Mouse (Mus musculus) cerebellum, adult 2 months (tissue): ENCODE data around the gene Crcp. TPM values are rescaled to one million over a fixed set of nuclear protein-coding genes. Genes with fewer than 3 reads are reported as not detected.

Experiments used
- DNase-seq, 2 experiments: peaks; one replicate each; pipeline ENCODE4 v3.0.0; 2021
- H3K27ac ChIP-seq: fragments of 200-500 bp; 2 replicates; pipeline ENCODE4 v1.5.1; 2012; ENCODE audit warnings: low read length, control low read depth, inconsistent platforms; ENCODE audit not compliant: insufficient read depth
- H3K27me3 ChIP-seq: fragments of 200-500 bp; 2 replicates; pipeline ENCODE4 v1.6.1; 2012; ENCODE audit warnings: inconsistent platforms, mild to moderate bottlenecking, low read length, moderate library complexity; ENCODE audit not compliant: control insufficient read depth, insufficient read depth
- H3K4me1 ChIP-seq: fragments of 200-500 bp; 2 replicates; pipeline ENCODE4 v1.6.1; 2011; ENCODE audit warnings: low read length; ENCODE audit not compliant: control insufficient read depth, insufficient read depth
- H3K4me3 ChIP-seq: fragments of 200-500 bp; replicated peaks from 2 replicates; pipeline ENCODE3; 2011; ENCODE audit warnings: mild to moderate bottlenecking, low read depth, low read length, control low read depth; ENCODE audit not compliant: insufficient read depth
- CTCF ChIP-seq: fragments of 200-500 bp; IDR thresholded peaks from 2 replicates; pipeline ENCODE4 v1.5.1; 2011; ENCODE audit warnings: low read depth, mild to moderate bottlenecking, control low read depth, low read length, moderate library complexity, borderline replicate concordance; ENCODE audit not compliant: insufficient read depth
- POLR2A ChIP-seq: fragments of 200-500 bp; IDR thresholded peaks from 2 replicates; pipeline ENCODE4 v1.6.1; 2011; ENCODE audit warnings: low read length, control low read depth, borderline replicate concordance; ENCODE audit not compliant: insufficient read depth
- WGBS: fragments of 180-500 bp; shearing (Covaris S2); methylation state at CpG from one replicate; pipeline ENCODE4 v1.1.7; 2018; 5-methylcytosine and 5-hydroxymethylcytosine counted together
- polyA plus RNA-seq: library from polyadenylated mRNA; depleted of rRNA; stranded (reverse); fragments of >200 nt; gene quantifications from 2 replicates; pipeline ENCODE4 v1.2.3, GENCODE M21; 2012

Crcp gene
- polyA plus RNA-seq, 1 experiment = 38.9 TPM

DNA sequence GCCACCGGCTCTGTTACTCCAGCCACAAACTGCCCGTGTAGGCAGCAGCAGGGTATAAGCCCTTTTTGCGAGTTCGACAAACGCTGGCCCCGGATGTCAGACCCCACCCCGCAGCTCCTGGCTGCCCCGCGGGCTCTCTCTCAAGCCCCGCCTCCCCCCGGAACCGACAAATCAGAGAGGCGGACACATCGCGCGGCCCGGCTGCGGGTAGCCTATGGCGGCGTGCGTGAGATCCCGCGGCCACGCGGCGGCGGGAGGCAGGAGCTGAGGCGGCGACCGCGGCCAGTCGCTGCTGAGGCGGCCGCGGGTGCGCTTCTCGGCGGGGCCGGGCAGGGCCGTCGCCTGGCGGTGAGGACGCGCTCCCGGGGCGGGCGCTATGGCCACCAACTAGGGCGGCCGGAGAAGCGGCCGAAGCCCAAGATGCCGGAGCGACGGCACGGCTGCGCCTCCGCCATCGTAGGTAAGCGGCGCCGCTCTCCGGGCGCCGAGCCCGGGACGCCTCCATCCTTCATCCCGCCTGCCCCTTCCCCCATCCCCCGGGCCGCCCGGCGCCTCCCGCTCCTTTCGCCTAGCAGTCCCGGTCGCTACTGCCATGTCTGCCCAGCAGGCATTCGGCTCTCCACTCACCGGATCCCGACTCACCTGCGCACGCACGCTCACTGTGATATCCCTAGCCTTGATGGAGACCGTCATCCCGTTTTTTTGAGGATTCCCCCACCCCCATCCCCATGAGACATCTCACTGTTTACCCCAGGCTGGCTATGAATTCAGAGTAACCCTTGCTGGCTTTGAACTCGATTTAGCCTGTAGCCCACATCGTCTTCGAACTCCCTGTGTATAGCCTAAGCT is 50.3 kb downstream of the Crcp start:
- TF ChIP-seq POLR2A = peak; percentile 84
- TF ChIP-seq CTCF = no peak
- Histone ChIP-seq H3K4me1 (peaks cover 13% of the 10 kb centered on the region), H3K27me3 (no peaks in the 10 kb centered on the region), H3K4me3 (peak overlapping the region; percentile 99), H3K27ac (peak overlapping the region; percentile 63)
- DNase-seq = peak; percentile 95 to 98
- WGBS = under 1% methylated on average over 84 of the region's 86 CpGs

DNA sequence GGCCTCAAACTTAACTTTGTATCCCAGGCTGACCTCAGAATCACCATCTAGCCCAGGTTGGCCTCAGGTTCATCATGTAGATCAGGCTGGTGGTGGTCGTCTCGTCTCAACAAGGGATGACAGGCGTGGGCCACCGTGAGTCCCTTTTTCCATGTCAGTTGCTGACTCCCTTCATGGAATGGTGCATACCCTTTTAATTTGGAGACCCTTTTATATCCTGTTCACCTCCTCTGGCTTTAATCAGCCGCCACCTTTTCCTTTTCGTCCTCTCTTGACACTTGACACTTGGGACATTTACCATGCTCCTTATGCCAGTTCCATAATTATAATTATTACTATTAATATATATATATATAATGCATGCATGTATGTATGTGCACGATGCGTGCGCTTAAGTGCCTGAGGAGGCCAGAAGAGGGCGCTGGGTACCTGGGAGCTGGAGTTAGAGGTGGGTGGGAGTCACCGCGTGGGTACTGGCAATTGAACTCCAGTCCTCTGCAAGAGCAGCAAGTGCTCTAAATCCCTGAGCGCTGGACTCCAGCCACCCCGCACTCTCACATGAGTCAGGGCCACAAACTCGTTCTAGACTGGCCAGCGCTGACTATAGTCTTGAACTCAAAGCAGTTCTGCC is 51.1 kb downstream of the Crcp start:
- 69% methylated on average over 16 of the region's 16 CpGs for WGBS
- no peaks in the 10 kb centered on the region for H3K27me3 ChIP-seq
- 0 out of 2 replicates have a peak overlapping the region, but pooled peaks have one; percentile 63 for H3K27ac ChIP-seq
- TF ChIP-seq CTCF = peak; percentile 17; the same call in 1 of the 2 replicates
- TF ChIP-seq POLR2A = no peak
- peaks cover 7% of the 10 kb centered on the region for H3K4me1 ChIP-seq
- peak overlapping the region; percentile 99 for H3K4me3 ChIP-seq
- no peak for DNase-seq

DNA sequence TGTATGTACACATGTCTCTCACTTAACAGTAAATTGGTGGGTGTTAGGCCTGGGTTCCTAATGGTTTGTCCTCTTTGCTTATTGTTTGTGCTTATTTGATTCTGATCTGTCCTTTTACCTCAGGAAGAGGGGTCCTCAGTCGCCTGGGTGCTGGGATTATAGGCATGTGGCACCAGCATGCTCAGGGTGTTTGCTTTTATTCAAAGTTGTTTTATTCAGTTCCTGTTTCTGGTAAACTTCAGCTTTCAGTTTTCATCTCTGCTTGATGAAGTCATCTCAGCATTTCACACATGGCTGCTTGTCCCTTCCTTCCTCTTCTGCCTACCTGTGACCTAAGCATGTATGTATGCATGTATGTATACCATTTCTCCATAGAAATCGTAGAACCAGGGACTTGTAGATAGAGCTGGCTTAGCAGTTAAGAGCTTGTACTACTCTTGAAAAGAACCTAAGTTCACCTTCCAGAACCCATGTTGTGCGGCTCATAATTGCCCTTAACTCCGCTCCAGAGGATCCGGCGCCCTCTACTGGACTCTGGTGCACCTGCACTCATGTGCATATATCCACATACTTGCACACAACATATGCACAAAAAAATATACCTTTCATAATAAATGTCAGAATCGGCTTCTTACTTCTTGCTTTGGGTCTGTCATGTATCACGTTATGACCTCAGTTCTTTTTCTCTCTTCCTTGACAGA is 52.2 kb downstream of the Crcp start:
- peaks cover 6% of the 10 kb centered on the region for H3K4me1 ChIP-seq
- H3K27me3 ChIP-seq = no peaks in the 10 kb centered on the region
- H3K4me3 ChIP-seq = no peak overlapping the region
- no peak for DNase-seq
- peak; percentile 30; the same call in 1 of the 2 replicates for TF ChIP-seq CTCF
- no peak for TF ChIP-seq POLR2A
- WGBS = 95% methylated on average over 8 of the region's 8 CpGs
- no peak overlapping the region for H3K27ac ChIP-seq

DNA sequence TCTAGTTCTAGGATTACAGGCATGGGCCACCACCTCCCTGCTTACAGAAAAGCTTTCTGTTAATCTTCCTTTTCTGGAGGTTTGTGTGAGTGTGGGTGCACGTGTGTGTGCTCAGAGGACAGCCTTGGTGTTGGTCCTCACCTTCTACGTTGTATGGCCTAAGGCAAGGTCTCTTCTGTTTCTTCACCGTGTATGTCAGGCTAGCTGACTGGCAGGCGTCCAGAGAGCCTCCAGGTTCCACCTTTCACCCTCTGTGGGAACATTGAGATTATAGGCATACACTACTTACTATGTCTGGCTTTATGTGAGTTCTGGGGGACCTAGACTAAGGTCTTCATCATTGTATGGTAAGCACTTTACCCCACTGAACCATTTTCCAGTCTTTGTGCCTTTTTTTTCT is 53.3 kb downstream of the Crcp start:
- no peaks in the 10 kb centered on the region for H3K27me3 ChIP-seq
- no peak overlapping the region for H3K27ac ChIP-seq
- no peak for DNase-seq
- TF ChIP-seq CTCF = no peak
- TF ChIP-seq POLR2A = no peak
- 59% methylated on average over 4 of the region's 4 CpGs for WGBS
- peaks cover 4% of the 10 kb centered on the region for H3K4me1 ChIP-seq
- H3K4me3 ChIP-seq = no peak overlapping the region

DNA sequence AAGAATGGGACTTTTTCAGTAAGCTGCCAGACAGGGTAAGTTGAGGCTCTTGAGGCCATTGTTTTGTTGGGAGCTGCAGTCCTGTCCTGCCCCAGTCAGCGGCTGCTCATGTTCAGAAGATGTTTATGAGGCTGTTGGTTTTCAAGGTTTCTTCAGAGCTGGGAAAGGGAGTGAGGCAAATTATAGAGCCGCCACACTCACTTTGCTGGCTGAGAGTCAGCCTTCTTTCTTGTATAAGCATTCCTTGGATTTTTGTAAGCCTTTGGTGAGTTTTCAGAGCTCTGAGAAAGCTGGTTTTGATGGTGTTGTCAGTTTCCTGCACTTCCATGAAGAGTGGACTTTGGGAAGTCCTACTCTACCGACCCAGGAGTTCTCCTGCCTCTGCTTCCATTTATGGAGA is 55.2 kb downstream of the Crcp start:
- no peak for DNase-seq
- WGBS = 91% methylated on average over 3 of the region's 3 CpGs
- H3K4me1 ChIP-seq = peaks cover 4% of the 10 kb centered on the region
- no peak overlapping the region for H3K4me3 ChIP-seq
- no peaks in the 10 kb centered on the region for H3K27me3 ChIP-seq
- no peak for TF ChIP-seq POLR2A
- TF ChIP-seq CTCF = no peak
- no peak overlapping the region for H3K27ac ChIP-seq

DNA sequence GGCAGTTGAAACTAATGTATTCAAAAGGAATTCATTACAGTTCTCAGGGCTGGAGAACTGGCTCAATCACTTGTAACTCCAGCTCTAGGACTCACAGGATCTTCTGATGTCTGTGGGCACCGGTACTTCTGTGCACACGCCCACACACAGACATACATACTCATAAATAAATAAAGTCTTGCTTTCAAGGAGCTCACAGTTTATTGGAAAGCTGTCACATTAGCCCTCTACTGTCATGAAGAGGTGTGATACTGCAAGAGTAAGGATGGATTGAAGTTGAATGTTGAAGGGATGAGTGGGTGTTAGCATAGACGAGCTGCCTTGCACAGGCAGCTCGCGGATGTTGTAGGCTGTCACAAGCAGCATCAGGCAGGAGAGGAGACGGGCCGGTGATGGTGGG is 58.9 kb downstream of the Crcp start:
- Histone ChIP-seq H3K27ac (no peak overlapping the region), H3K4me1 (peaks cover 8% of the 10 kb centered on the region), H3K27me3 (no peaks in the 10 kb centered on the region), H3K4me3 (no peak overlapping the region)
- TF ChIP-seq POLR2A = no peak
- WGBS = 83% methylated on average over 7 of the region's 7 CpGs
- DNase-seq = no peak

DNA sequence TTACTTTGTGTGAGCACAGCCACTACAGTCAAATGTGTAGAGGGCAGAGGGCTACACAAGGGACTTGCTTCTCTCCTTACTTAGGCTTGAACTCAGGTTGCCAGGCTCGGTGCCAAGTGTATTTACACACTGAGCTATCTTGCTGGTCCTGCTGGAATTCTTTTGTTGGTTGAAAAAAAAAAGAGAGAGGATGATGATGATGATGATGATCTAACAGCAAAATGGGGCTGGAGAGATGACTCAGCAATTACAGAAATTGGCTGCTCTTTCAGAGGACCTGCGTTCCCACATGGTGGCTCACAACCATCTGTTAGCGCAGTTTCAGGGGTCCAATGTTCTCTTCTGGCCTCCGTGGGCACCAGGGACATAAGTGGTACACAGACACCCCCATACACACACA is 59.5 kb downstream of the Crcp start:
- no peak for DNase-seq
- Histone ChIP-seq H3K27me3 (no peaks in the 10 kb centered on the region), H3K4me1 (peaks cover 8% of the 10 kb centered on the region), H3K4me3 (no peak overlapping the region), H3K27ac (no peak overlapping the region)
- 49% methylated on average over 4 of the region's 4 CpGs for WGBS
- TF ChIP-seq POLR2A = no peak
- no peak for TF ChIP-seq CTCF
